Mouse (Mus musculus) heart, postnatal 14 days (tissue): ENCODE data around the gene Zfp710. TPM values are rescaled to one million over a fixed set of nuclear protein-coding genes. Genes with fewer than 3 reads are reported as not detected.
"Not testable (repeated sequence)": the region's sequence is repeated elsewhere in the genome, so short reads cannot be mapped to it uniquely, and the experiment has no call there.

ENCODE experiments used
- DNase-seq, 2 experiments: peaks; one replicate each; pipeline ENCODE4 v3.0.0; 2021 to 2022
- intact Hi-C: fragments of 180-260 bp; cut with DNase I; formaldehyde crosslinking; loops from one replicate; pipeline ENCODE4 v1.15.1; 2025
- total RNA-seq, 2 experiments: library from RNA; stranded (reverse); gene quantifications; 2 replicates each; pipeline ENCODE4 v1.2.3; 2021

The Zfp710 gene
- total RNA-seq, 2 experiments from 2014 or later: 21.6 to 27.4 TPM

- peak; percentile 65 to 74 for DNase-seq
- intact Hi-C loops: loop anchor here (2.0 to 10.0 kb wide), 2 partner anchors 30 to 188 kb away; no protein-coding TSS in a partner anchor
Measured at GRCm38 (mm10) chr7:80026118-80026989, 1.7 kb downstream of the Zfp710 start.

DNA sequence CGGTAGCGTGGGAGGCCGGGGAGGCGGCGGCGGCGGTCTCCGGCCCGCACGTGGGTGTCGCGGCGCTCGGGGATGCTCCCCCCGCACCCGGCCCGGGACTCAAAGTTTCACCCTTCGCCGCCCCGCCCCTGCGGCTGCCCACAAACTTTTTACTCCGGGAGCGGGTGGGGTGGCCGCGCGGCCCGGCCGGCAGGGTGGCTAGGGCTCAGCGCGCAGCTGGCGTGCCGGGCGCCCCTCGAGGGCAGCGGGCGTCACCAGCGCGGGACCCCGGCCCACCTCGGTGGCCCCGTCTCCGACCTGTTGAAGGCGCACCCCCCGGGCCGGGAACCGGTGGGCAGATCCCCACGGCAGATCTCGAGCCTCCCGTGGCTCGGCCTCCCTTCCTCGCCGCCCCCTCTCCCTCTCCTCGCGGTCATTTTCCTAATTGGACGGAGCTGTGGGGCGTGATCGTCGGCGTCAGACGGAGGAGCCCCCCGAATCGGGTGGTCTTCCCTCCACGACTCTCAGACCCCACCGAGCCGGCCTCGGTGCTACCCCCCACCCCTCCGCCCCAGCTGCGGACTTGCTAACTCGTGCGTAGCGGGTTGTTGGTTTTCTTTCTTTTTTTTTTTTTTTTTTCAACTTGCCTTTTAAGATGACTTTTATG lies 2.5 kb downstream of the Zfp710 start:
- intact Hi-C loops: loop anchor here (2.0 to 10.0 kb wide), 2 partner anchors 30 to 188 kb away; no protein-coding TSS in a partner anchor
- DNase-seq: peak; percentile 80 to 84

DNA sequence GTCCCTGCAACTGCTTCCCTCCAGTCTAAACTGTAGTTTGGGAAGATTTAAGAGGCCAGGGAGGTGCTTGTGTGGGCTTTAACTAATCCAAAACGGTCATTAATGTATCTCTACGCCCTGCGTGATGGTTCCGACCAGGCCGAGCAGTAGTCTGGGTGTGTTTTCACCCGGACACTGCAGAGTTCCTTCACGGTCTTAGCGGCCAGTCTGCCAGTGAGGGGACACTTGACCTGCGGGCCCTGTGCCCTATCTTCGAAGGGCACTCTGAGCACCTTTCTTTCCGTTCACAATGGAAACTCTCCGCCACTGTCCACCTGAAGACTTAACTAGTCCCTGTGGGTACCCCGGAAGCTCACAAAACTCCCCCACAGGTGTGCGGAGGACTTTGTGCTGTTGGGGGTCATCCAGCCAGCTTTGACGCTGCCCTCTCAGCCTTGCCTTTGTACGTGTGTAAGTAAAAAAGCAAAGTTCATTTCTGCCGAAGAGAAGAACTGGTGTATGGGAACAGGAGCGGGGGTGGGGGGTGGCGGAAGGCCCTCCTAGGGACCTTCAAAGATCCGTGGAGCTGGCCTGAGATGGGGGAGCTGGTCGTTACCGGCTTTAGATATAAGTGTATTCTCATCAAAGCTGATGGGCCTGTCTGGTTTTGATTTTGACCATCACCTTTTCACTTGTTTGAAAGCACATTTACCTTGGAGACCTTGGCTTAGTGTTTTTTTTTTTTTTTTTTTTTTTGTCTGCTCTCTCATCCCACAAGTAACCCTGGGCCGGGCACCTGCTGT lies 3.2 kb downstream of the Zfp710 start:
- DNase-seq: peak; percentile 50 to 55
- intact Hi-C loops: loop anchor here (2.0 to 10.0 kb wide), 2 partner anchors 29 to 187 kb away; no protein-coding TSS in a partner anchor

DNA sequence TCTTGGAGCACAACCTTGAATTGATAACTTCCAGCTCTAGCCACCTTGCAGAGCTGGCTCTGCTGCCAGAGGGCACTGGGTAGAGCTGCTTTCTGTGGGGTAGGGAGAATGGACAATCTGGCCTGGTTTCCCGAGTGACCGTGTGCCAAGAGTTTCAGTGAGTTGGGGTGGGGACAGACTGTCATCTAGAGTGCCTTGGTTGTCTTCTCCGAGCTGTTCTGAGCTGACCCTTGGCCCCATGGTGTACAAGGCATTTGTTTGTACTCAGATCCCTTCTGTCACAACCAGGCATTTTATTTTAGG lies 3.8 kb downstream of the Zfp710 start:
- peak; percentile 40 to 45 for DNase-seq
- intact Hi-C loops: loop anchor here (10.0 kb wide), 1 partner anchor 186 kb away; no protein-coding TSS in a partner anchor

DNA sequence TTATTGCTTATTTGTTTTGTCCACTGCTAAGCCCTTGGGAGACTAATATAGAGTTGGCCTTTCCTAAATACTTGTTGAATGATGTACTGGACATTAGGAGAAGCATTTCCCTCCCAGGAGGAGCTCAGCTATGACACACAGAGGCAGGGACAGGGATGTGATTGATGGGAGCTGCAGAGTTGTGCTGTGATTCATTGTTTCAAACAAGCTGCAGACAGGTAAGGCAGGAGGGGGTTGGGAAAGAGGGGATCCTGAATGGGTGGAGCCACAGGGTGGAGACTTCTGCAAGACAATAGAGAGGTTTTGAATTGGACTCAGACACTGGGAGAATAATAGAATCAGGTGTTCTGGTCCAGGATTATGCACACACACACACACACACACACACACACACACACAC lies 5.4 kb downstream of the Zfp710 start:
- no peak for DNase-seq
- intact Hi-C loops: no loop called here

- intact Hi-C loops: no loop called here
Measured at GRCm38 (mm10) chr7:80030486-80030885, 5.9 kb downstream of the Zfp710 start.

GRCm38 (mm10) chr7:80030987-80031386 lies 6.4 kb downstream of the Zfp710 start:
- DNase-seq: no peak
- intact Hi-C loops: no loop called here

More at GRCm38 (mm10) chr7:80030486-80030885, 5.9 kb downstream of the Zfp710 start:
- DNase-seq: no peak

DNA sequence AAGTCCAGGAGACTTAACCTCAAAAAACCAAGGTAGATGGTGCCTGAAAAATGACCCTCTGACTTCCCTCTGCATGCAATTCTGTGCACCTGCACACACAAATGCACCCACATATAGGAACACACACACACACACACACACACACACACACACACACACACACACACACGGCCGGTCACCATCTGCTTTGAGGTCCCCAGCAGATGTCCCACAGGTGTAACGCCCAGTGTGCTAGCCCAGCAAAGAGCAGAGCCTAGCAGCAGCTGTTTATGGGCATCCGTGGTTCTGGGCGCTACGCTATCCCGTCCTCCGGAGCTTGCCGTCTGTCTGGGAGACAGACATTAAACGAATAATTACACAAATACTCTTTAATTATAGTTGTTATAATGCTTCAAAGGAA lies 6.9 kb downstream of the Zfp710 start:
- intact Hi-C loops: no loop called here
- DNase-seq: no peak

DNA sequence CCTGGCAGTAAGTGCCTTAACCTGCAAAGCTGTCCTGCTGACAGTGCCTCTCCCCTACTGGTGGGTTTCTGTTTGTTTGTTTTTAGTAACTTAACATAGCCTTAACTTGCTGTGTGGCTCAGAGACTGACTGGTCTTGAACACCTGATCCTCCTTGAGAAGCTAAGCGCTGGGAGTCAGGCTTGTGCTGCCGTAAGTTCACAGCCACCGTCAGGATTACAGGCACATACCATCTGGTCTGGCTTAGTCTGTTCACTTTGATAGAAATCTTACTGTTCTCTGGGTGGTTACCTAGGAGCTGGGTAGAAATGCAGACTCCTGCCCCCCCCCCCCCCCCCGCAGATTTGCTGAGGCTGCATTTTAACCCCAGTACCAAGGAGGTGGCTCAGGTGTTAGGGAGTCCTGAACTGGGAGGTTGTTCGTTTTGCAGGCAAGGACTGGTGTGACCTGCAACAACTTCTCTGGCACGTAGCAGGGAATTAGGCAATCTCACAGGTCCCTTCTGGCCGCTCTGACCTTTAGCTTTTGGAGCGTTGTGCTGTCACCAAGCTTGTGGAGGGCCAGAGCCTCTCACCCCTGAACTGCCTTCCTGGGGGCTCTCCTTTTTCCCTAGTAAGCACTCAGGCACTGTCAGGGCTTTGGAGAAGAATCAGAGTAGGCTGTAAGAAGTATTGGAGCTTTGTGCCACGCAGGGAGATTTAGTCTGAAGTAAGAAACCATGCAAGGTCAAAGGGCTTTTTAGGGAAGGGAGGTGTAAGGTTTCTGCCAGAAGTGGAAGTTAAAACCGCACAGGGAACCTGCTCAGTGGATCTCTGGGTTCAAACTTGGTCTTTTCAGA lies 7.8 kb downstream of the Zfp710 start:
- no peak for DNase-seq
- intact Hi-C loops: no loop called here

DNA sequence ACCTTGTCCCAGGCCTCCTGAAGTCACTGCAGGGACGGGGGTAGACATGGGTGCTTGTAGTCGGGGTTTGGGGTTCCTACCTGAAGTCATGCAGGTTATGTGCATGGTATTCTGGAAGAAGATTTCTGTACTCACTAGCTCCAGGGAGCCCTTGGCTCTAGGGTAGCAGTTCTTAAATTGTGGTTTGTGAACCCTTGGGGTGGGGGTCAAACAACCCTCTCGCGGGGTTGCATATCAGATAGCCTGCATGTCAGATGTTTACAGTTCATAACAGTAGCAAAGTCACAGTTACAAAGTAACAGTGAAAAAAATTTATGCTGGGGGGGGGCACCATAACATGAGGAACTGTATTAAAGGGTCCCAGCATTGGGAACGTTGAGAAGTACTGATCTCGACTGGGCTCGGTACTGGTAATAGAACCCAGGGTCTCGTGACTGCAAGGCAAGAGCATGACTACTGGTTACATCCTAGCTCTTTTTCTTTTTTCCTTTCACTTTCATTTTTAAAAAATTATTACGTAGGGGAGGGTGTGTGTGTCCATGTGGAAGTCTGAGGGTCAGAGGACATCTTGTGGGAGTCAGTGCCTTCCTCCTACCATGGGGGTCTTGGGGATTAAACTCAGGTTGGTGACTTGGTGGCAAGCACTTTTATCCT lies 8.6 kb downstream of the Zfp710 start:
- intact Hi-C loops: no loop called here
- DNase-seq: no peak

- intact Hi-C loops: no loop called here
- no peak for DNase-seq
Measured at GRCm38 (mm10) chr7:80033771-80034170, 9.2 kb downstream of the Zfp710 start.

DNA sequence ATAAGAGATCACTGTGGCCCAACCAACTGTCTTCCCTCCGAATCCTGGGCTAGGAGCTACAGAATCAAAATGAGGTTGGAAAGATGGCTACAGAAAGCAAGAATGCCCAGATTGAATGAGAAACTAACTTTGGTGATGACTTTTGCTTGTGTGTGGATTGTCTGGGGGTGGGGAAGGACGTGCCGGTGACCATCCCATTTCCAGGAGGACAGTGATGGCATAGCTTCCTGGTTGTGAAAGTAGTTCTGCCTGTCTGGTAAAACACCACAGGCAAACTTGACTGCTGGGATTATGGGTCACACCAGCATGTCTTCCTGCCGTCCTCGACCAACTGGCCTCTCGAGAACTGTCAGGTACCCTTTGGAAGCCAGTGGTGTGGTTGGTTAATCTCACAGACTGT lies 10.5 kb downstream of the Zfp710 start:
- intact Hi-C loops: no loop called here
- DNase-seq: no peak

- intact Hi-C loops: no loop called here
- peak; percentile 78 to 83 for DNase-seq
Measured at GRCm38 (mm10) chr7:80035748-80036147, 11.1 kb downstream of the Zfp710 start.

GRCm38 (mm10) chr7:80039699-80040098 lies 15.1 kb downstream of the Zfp710 start:
- intact Hi-C loops: no loop called here
- no peak for DNase-seq

GRCm38 (mm10) chr7:80044170-80044569 lies 19.6 kb downstream of the Zfp710 start:
- intact Hi-C loops: no loop called here
- no peak for DNase-seq

DNA sequence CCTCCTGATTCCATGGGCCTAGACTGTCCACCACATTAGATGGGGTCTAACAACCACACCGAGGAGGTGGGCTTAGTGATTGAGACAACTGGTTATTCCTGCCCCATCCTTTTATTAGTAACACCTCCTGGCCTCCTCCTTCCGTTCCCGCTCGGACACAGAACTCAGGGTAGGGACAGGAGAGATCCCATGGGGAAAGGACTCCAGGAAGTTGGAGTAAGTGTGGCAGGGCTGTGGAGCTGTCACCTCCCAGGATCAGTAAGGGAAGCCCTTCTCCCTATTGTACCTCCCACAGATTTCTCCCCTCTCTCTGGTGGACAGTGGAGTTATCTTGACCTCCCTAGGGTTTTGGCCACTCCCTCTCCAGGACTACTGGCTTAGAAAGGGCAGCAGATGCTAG lies 22.4 kb downstream of the Zfp710 start:
- intact Hi-C loops: no loop called here
- DNase-seq: no peak

DNA sequence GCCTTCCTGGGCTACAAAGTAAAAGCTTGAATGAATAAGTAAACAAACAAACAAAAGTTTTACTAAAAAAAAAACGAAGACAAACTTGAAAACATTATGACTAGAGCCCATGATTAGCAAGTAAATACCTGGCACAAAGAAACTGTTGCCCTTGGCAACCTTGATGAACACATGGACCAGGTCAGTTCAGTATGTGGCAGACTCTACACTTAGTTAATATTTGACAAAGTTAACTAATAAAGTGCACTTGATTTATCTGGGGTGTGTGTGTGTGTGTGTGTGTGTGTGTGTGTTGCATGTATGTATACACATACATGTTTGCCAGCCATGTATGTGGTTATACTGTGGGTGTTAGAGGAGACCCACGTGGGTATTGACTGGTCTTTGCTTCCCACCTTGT lies 25.1 kb downstream of the Zfp710 start:
- intact Hi-C loops: no loop called here
- DNase-seq: no peak

GRCm38 (mm10) chr7:80050382-80050781 lies 25.8 kb downstream of the Zfp710 start:
- DNase-seq, intact Hi-C loops: not testable (repeated sequence)

DNA sequence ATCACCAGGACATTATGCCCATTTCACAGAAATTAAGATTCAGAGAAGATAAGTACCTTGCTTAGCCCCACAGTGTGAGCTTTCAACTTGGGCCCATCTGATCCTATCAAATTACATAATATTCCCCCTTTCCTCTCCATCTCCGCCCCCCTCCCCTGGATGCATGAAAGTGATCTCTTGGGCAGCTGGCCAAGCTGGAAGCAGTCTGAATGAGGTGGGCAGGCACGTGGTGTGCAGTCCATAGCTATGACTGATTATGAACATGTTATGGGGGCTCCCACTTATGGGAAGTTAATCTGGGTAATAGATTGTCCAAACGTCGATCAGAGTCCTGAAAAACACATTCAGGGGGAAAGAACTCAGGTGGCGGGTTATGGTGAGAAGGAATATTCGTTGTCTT lies 27.2 kb downstream of the Zfp710 start:
- intact Hi-C loops: no loop called here

GRCm38 (mm10) chr7:80052261-80052660 lies 27.6 kb downstream of the Zfp710 start:
- intact Hi-C loops: no loop called here
- DNase-seq: peak; percentile 72 to 73

More for the DNA sequence above, 27.2 kb downstream of the Zfp710 start:
- DNase-seq: no peak
